Mouse (Mus musculus) telencephalon, adult 2 months (tissue): ENCODE data around the gene Sh3bgrl2.

Experiments
- DNase-seq: peaks from one replicate; pipeline ENCODE4 v3.0.0-alpha.2; 2011; ENCODE audit warnings: low read depth, low spot score

Gene Sh3bgrl2

DNA sequence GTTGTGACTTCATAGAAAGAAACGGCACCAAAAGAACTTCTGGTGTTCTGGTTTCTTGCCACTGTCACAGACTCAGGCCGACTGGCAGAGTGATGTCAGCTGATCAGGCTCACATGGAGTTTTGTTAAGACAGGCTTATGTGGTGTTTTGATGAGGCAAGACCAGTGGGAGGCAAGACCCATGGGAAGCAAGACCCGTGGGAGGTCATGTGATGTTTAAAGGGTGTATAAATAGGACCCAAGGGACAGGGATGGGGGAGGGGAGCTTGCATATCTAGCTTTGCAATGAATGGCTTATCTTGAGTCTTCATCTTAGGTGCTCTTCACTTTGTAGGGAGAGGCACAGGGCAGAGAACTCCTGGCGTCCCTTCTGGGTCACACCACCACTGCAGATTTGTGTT, 118.9 kb downstream of the Sh3bgrl2 start:
- no peak for DNase-seq

DNA sequence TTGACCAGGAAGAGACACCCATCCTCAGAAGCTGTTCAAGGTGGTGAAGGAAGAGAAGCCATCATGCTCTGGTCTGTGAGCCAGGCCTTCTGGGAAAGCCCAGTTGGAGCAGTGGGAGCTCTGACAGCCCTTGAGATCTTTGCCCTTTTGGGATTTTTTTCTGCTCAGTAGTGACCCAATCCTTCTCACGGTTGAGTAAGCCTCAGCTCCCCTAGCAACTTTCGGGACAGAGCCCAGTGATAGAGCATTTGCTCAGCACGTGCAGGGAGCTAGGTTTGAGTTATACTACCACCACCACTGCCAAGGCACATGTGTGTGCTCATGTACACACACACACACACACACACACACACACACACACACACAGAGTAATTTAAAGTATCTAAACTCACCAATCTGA, 131.5 kb downstream of the Sh3bgrl2 start:
- no peak for DNase-seq

DNA sequence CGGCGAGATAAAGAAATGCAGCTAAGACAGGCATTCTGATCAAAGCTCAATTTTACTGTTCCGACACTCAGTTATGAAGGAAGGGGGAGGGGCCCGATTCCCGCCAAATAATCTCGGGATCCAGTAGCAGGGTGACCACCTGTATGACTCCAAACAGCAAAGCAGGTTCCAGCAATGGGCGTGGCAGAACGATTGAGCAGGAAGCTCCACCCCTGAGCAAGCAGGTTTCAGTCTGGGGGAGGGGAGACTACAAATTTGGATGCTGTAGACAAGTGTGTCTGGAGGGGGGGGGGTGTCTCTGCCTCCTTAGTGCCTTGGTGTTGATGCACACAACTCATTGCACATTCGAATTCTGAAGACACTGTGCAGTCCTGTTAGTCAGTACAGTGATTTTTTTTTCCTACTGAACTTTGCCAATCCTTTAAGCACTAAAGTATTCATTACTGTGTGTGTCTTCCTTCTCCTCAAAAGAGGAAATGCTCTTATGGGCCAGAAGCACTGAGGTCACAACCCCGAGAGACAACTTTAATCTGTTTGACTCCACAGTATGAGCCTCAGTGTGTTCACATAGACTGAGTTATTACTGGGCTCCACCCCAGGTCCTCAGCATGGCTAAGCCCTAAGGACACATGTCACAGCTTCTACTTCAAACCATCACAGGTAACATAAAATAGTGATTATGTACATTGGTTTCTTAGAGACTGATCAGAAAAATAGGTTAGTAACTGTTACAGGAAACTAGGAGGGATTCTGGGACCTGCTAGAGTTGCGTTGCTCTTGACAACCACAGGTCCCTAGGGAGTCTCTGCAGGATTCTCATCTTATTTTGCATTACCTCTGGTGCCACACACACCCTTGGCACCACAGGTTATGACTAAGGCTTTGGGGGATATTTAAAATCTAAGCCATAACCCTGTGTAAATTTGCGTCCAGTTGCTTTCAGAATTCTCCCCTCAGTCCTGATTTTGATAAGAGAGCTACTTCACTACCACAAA, 133.8 kb downstream of the Sh3bgrl2 start:
- no peak for DNase-seq

DNA sequence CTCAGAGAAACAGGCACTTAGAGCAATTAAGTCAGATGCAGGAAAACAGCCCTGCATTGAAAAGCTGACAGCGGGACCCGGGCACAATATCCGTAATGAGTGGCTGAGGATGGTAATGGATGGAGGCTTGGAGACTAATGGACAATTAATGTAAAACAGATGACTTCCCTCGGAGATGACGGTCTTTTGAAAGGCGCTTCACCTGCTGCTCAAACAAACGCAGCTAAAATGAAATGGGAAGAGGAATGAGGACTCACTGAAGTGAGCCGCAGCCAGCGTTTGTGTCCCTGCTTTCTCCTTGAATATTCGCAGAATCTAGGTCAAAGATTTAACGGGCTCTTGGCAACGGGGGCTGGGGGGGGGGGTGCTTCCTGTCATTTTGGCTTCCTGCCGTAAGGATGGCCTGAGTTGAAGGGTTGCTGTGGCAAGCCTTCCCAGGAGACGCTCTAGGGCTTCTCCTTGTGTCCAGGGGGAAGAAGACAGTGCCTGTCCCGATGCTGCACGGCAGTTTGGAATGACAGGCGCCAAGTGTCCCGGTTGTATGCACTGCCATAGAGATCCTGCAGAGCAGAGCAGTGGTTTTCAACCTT, 138.5 kb downstream of the Sh3bgrl2 start:
- no peak for DNase-seq

DNA sequence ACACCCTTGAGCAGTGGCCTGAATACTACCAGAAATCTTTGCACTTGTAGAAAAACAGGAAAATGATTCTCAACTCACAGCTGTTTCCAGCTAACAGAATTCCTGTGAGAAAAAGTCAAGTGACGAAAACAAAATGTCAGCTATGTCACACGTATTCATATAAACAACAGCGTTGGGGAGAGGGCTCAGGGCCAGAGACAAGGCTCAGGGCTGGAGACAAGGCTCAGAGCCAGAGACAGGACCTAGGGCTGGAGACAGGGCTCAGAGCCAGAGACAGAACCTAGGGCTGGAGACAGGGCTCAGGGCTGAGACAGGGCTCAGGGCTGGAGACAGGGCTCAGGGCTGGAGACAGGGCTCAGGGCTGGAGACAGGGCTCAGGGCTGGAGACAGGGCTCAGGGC, 139.8 kb downstream of the Sh3bgrl2 start:
- no peak for DNase-seq
